Mouse (Mus musculus): Measurements from ENCODE around the gene Dock6. TPM values are rescaled to one million over a fixed set of nuclear protein-coding genes. Genes with fewer than 3 reads are reported as not detected.

Gene Dock6
- total and polyA plus RNA-seq, 3 experiments = 5.0 to 21.3 TPM; not detected in 1

DNA sequence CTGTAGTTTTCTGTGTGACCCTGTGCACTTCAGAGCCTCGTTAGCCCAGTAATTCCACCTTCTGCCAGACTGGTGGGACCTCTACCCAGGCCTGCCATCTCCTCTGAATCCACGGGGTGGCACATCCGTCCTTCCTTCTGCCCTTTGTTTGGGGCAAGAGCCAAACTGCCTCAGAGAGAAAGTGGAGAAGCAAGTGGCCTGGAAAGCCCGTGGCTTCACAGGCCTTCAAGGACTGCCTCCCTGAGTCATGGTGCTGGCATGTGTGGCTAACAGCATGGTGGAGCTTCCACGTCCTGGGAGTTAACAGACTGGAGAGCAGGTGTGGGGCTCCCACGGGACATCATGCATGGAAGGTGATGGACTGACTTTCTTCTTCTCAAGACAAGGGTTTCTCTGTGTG is 101.1 kb downstream of the Dock6 start:
- Histone ChIP-seq H3K27me3 (ENCODE audit: control insufficient read depth in 1 of 2, insufficient read depth in 2 of 2, low read length in 2 of 2) (no peaks in the 10 kb centered on the region), H3K4me1 (ENCODE audit: control insufficient read depth in 1 of 2, insufficient read depth in 2 of 2, low read length in 2 of 2) (peaks cover 10 to 14% of the 10 kb centered on the region in 2 experiments), H3K36me3 (ENCODE audit: control insufficient read depth in 1 of 2, insufficient read depth in 2 of 2, low read length in 2 of 2) (peaks cover 8 to 25% of the 10 kb centered on the region in 2 experiments), H3K27ac (ENCODE audit: control insufficient read depth, low read depth, low read length) (no peak overlapping the region), H3K4me3 (ENCODE audit: control insufficient read depth in 1 of 2, insufficient read depth in 1 of 2, low read depth in 2 of 2, low read length in 2 of 2) (no peak overlapping the region), H3K9ac (ENCODE audit: control insufficient read depth, low read depth, low read length, poor library complexity, severe bottlenecking) (no peak overlapping the region), H3K9me3 (replicated peaks; ENCODE audit: insufficient read depth, low read length) (no peaks in the 10 kb centered on the region), H3K79me2 (ENCODE audit: control insufficient read depth, insufficient read depth, low read length, poor library complexity) (no peaks in the 10 kb centered on the region)
- no peak for TF ChIP-seq ZMIZ1 (IDR thresholded peaks at IDR 0.05; ENCODE audit: low read depth, low read length)
- TF ChIP-seq MAX (IDR thresholded peaks at IDR 0.05; ENCODE audit: low read length) = no peak
- TF ChIP-seq SMC3 (IDR thresholded peaks at IDR 0.05; ENCODE audit: low read depth, low read length) = peak; percentile 20; the same call in 1 of the 2 replicates
- TF ChIP-seq ZC3H11A (IDR thresholded peaks at IDR 0.05; ENCODE audit: low read depth, low read length) = no peak
- TF ChIP-seq CHD1 (IDR thresholded peaks at IDR 0.05; ENCODE audit: low read depth, low read length) = no peak
- DNase-seq (ENCODE audit: low read depth, low spot score) = peak; percentile 53

DNA sequence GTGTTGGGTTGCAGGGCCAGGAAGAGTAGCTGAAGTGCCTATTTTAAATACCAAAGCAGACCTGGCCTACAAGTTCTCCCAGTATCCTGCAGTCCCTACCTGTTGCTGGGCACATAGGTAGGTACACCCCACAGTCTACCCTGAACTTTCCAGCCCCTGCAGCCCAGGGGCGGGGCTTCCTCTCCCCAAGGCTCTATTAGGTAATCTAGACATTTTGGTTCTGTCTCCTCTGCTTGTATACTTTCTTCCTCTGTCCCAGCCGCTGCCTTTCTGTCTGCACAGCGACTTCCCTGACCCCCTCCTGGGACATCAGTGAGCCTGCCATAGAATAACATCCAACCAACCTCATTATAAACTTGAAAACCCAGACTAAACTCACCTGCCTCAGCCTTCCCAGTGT is 102.1 kb downstream of the Dock6 start:
- Histone ChIP-seq H3K9ac (ENCODE audit: control insufficient read depth, low read depth, low read length, poor library complexity, severe bottlenecking) (no peak overlapping the region), H3K4me1 (ENCODE audit: control insufficient read depth in 1 of 2, insufficient read depth in 2 of 2, low read length in 2 of 2) (peaks cover 10 to 14% of the 10 kb centered on the region in 2 experiments), H3K9me3 (replicated peaks; ENCODE audit: insufficient read depth, low read length) (no peaks in the 10 kb centered on the region), H3K27me3 (ENCODE audit: control insufficient read depth in 1 of 2, insufficient read depth in 2 of 2, low read length in 2 of 2) (no peaks in the 10 kb centered on the region), H3K27ac (ENCODE audit: control insufficient read depth, low read depth, low read length) (no peak overlapping the region), H3K4me3 (ENCODE audit: control insufficient read depth in 1 of 2, insufficient read depth in 1 of 2, low read depth in 2 of 2, low read length in 2 of 2) (no peak overlapping the region), H3K36me3 (ENCODE audit: control insufficient read depth in 1 of 2, insufficient read depth in 2 of 2, low read length in 2 of 2) (peaks cover 8 to 28% of the 10 kb centered on the region in 2 experiments), H3K79me2 (ENCODE audit: control insufficient read depth, insufficient read depth, low read length, poor library complexity) (no peaks in the 10 kb centered on the region)
- TF ChIP-seq POLR2AphosphoS2 (IDR thresholded peaks at IDR 0.05; ENCODE audit: low read length) (peak; percentile 70), ELF1 (IDR thresholded peaks at IDR 0.05; ENCODE audit: low read depth, low read length) (no peak), MXI1 (IDR thresholded peaks at IDR 0.05; ENCODE audit: low read depth, low read length) (no peak), ZC3H11A (IDR thresholded peaks at IDR 0.05; ENCODE audit: low read depth, low read length) (no peak), E2F4 (IDR thresholded peaks at IDR 0.05; ENCODE audit: borderline replicate concordance, low read depth, low read length) (0 out of 2 replicates have a peak, but pooled peaks have one; percentile 43), POLR2A (IDR thresholded peaks at IDR 0.05; ENCODE audit: control insufficient read depth in 1 of 2, insufficient read depth in 1 of 2, low read depth in 1 of 2, low read length in 2 of 2, poor library complexity in 1 of 2) (peak in 1 of 2 experiments; percentile 22; a peak in 1 of 4 replicates), MYB (IDR thresholded peaks at IDR 0.05; ENCODE audit: low read depth, low read length) (no peak), EP300 (IDR thresholded peaks at IDR 0.05; ENCODE audit: low read depth in 1 of 2, low read length in 2 of 2) (no peak), CHD1 (IDR thresholded peaks at IDR 0.05; ENCODE audit: low read depth, low read length) (no peak), GATA1 (IDR thresholded peaks at IDR 0.05; ENCODE audit: low read depth, low read length) (no peak), RAD21 (IDR thresholded peaks at IDR 0.05; ENCODE audit: low read depth, low read length) (no peak), POLR2AphosphoS5 (IDR thresholded peaks at IDR 0.05; ENCODE audit: borderline replicate concordance, low read depth, low read length) (no peak), SMC3 (IDR thresholded peaks at IDR 0.05; ENCODE audit: low read depth, low read length) (0 out of 2 replicates have a peak, but pooled peaks have one; percentile 3), ZKSCAN1 (IDR thresholded peaks at IDR 0.05; ENCODE audit: low read depth, low read length) (no peak), NRF1 (IDR thresholded peaks at IDR 0.05; ENCODE audit: insufficient read depth, low read depth, low read length, poor library complexity, severe bottlenecking) (no peak), TAL1 (IDR thresholded peaks at IDR 0.05; ENCODE audit: low read length) (no peak), TCF12 (IDR thresholded peaks at IDR 0.05; ENCODE audit: low read depth, low read length) (no peak), NELFE (IDR thresholded peaks at IDR 0.05; ENCODE audit: low read depth, low read length) (no peak), MAZ (IDR thresholded peaks at IDR 0.05; ENCODE audit: low read depth, low read length) (no peak)
- no peak for DNase-seq (ENCODE audit: low read depth, low spot score)

Other genes starting within 250 kb of the Dock6 start
- 249 and 263 TPM in 2 replicates for gene Smarca4, start 236.5 kb downstream of the Dock6 start, total RNA-seq (2012; rRNA removed)
- 100 to 1,000 TPM in 1 of 2 experiments, 10 to 100 TPM in 1; 71.4 to 381 TPM for gene Smarca4, start 236.5 kb downstream of the Dock6 start, polyA plus RNA-seq (2012; ENCODE audit: insufficient read depth in 1 of 2, insufficient read length in 2 of 2, low read depth in 1 of 2, low replicate concordance in 2 of 2, missing spikeins in 1 of 2)
- 58.1 and 69.1 TPM in 2 replicates for gene Ldlr, start 129.2 kb downstream of the Dock6 start, total RNA-seq (2012; rRNA removed)
- 10 to 100 TPM in 1 of 2 experiments, not detected in 1; 90.6 TPM for gene Ldlr, start 129.2 kb downstream of the Dock6 start, polyA plus RNA-seq (2012; ENCODE audit: insufficient read depth in 1 of 2, insufficient read length in 2 of 2, low read depth in 1 of 2, low replicate concordance in 2 of 2, missing spikeins in 1 of 2)
- 304 and 305 TPM in 2 replicates for gene Spc24, start 92.3 kb downstream of the Dock6 start, total RNA-seq (2012; rRNA removed)
- gene Spc24, start 92.3 kb downstream of the Dock6 start, polyA plus RNA-seq (2012; ENCODE audit: insufficient read depth in 1 of 2, insufficient read length in 2 of 2, low read depth in 1 of 2, low replicate concordance in 2 of 2, missing spikeins in 1 of 2) = 100 to 1,000 TPM in 1 of 2 experiments, not detected in 1; 377 TPM
- gene Kank2, start 53.9 kb downstream of the Dock6 start, total RNA-seq (2012; rRNA removed) = 5.9 and 7.6 TPM in 2 replicates
- gene Kank2, start 53.9 kb downstream of the Dock6 start, polyA plus RNA-seq (2012; ENCODE audit: insufficient read depth in 1 of 2, insufficient read length in 2 of 2, low read depth in 1 of 2, low replicate concordance in 2 of 2, missing spikeins in 1 of 2) = 10 to 100 TPM in 1 of 2 experiments, not detected in 1; 16.3 TPM
- not detected in 2 replicates for gene Angptl8, start 17.1 kb downstream of the Dock6 start, total RNA-seq (2012; rRNA removed)
- under 1 TPM in 1 of 2 experiments, not detected in 1; 0.25 TPM for gene Angptl8, start 17.1 kb downstream of the Dock6 start, polyA plus RNA-seq (2012; ENCODE audit: insufficient read depth in 1 of 2, insufficient read length in 2 of 2, low read depth in 1 of 2, low replicate concordance in 2 of 2, missing spikeins in 1 of 2)
- gene Rab3d, start 65.6 kb upstream of the Dock6 start, total RNA-seq (2012; rRNA removed) = 19.0 and 22.9 TPM in 2 replicates
- 10 to 100 TPM in 1 of 2 experiments, not detected in 1; 44.2 TPM for gene Rab3d, start 65.6 kb upstream of the Dock6 start, polyA plus RNA-seq (2012; ENCODE audit: insufficient read depth in 1 of 2, insufficient read length in 2 of 2, low read depth in 1 of 2, low replicate concordance in 2 of 2, missing spikeins in 1 of 2)
- 1.0 and 1.4 TPM in 2 replicates for gene Ccdc159, start 74.8 kb upstream of the Dock6 start, total RNA-seq (2012; rRNA removed)
- 1 to 10 TPM in 1 of 2 experiments, not detected in 1; 6.4 TPM for gene Ccdc159, start 74.8 kb upstream of the Dock6 start, polyA plus RNA-seq (2012; ENCODE audit: insufficient read depth in 1 of 2, insufficient read length in 2 of 2, low read depth in 1 of 2, low replicate concordance in 2 of 2, missing spikeins in 1 of 2)
- 118 and 128 TPM in 2 replicates for gene Tmem205, start 74.9 kb upstream of the Dock6 start, total RNA-seq (2012; rRNA removed)
- 100 to 1,000 TPM in 1 of 2 experiments, not detected in 1; 114 TPM for gene Tmem205, start 74.9 kb upstream of the Dock6 start, polyA plus RNA-seq (2012; ENCODE audit: insufficient read depth in 1 of 2, insufficient read length in 2 of 2, low read depth in 1 of 2, low replicate concordance in 2 of 2, missing spikeins in 1 of 2)
- 1.3 and 1.4 TPM in 2 replicates for gene Plppr2, start 84.4 kb upstream of the Dock6 start, total RNA-seq (2012; rRNA removed)
- 10 to 100 TPM in 1 of 2 experiments, not detected in 1; 13.9 TPM for gene Plppr2, start 84.4 kb upstream of the Dock6 start, polyA plus RNA-seq (2012; ENCODE audit: insufficient read depth in 1 of 2, insufficient read length in 2 of 2, low read depth in 1 of 2, low replicate concordance in 2 of 2, missing spikeins in 1 of 2)
- 12.7 and 17.2 TPM in 2 replicates for gene Swsap1, start 103.1 kb upstream of the Dock6 start, total RNA-seq (2012; rRNA removed)
- 10 to 100 TPM in 1 of 2 experiments, not detected in 1; 19.3 TPM for gene Swsap1, start 103.1 kb upstream of the Dock6 start, polyA plus RNA-seq (2012; ENCODE audit: insufficient read depth in 1 of 2, insufficient read length in 2 of 2, low read depth in 1 of 2, low replicate concordance in 2 of 2, missing spikeins in 1 of 2)
- 139 and 192 TPM in 2 replicates for gene Epor, start 110.9 kb upstream of the Dock6 start, total RNA-seq (2012; rRNA removed)
- gene Epor, start 110.9 kb upstream of the Dock6 start, polyA plus RNA-seq (2012; ENCODE audit: insufficient read depth in 1 of 2, insufficient read length in 2 of 2, low read depth in 1 of 2, low replicate concordance in 2 of 2, missing spikeins in 1 of 2) = 100 to 1,000 TPM in 1 of 2 experiments, not detected in 1; 440 TPM
- gene Rgl3, start 136.8 kb upstream of the Dock6 start, total RNA-seq (2012; rRNA removed) = not detected in 2 replicates
- not detected for gene Rgl3, start 136.8 kb upstream of the Dock6 start, polyA plus RNA-seq (2012; ENCODE audit: insufficient read depth in 1 of 2, insufficient read length in 2 of 2, low read depth in 1 of 2, low replicate concordance in 2 of 2, missing spikeins in 1 of 2)
- gene Ccdc151, start 150.0 kb upstream of the Dock6 start, total RNA-seq (2012; rRNA removed) = 0.19 TPM in 1 of 2 replicates, not detected in the other
- under 1 TPM in 1 of 2 experiments, not detected in 1; 0.99 TPM for gene Ccdc151, start 150.0 kb upstream of the Dock6 start, polyA plus RNA-seq (2012; ENCODE audit: insufficient read depth in 1 of 2, insufficient read length in 2 of 2, low read depth in 1 of 2, low replicate concordance in 2 of 2, missing spikeins in 1 of 2)
- gene Prkcsh, start 150.2 kb upstream of the Dock6 start, total RNA-seq (2012; rRNA removed) = 330 and 356 TPM in 2 replicates
- gene Prkcsh, start 150.2 kb upstream of the Dock6 start, polyA plus RNA-seq (2012; ENCODE audit: insufficient read depth in 1 of 2, insufficient read length in 2 of 2, low read depth in 1 of 2, low replicate concordance in 2 of 2, missing spikeins in 1 of 2) = 100 to 1,000 TPM; 183 to 577 TPM
- gene Elavl3, start 199.4 kb upstream of the Dock6 start, total RNA-seq (2012; rRNA removed) = 0.15 and 0.20 TPM in 2 replicates
- gene Elavl3, start 199.4 kb upstream of the Dock6 start, polyA plus RNA-seq (2012; ENCODE audit: insufficient read depth in 1 of 2, insufficient read length in 2 of 2, low read depth in 1 of 2, low replicate concordance in 2 of 2, missing spikeins in 1 of 2) = 1 to 10 TPM in 1 of 2 experiments, not detected in 1; 1.1 TPM
- gene Gm49318, start 218.6 kb upstream of the Dock6 start, total RNA-seq (2012; rRNA removed) = not detected in 2 replicates
- not detected for gene Gm49318, start 218.6 kb upstream of the Dock6 start, polyA plus RNA-seq (2012; ENCODE audit: insufficient read depth in 1 of 2, insufficient read length in 2 of 2, low read depth in 1 of 2, low replicate concordance in 2 of 2, missing spikeins in 1 of 2)
- 16.7 and 19.2 TPM in 2 replicates for gene Zfp653, start 218.7 kb upstream of the Dock6 start, total RNA-seq (2012; rRNA removed)
- gene Zfp653, start 218.7 kb upstream of the Dock6 start, polyA plus RNA-seq (2012; ENCODE audit: insufficient read depth in 1 of 2, insufficient read length in 2 of 2, low read depth in 1 of 2, low replicate concordance in 2 of 2, missing spikeins in 1 of 2) = 10 to 100 TPM in 1 of 2 experiments, not detected in 1; 40.4 TPM
- 167 and 183 TPM in 2 replicates for gene Ecsit, start 232.8 kb upstream of the Dock6 start, total RNA-seq (2012; rRNA removed)
- gene Ecsit, start 232.8 kb upstream of the Dock6 start, polyA plus RNA-seq (2012; ENCODE audit: insufficient read depth in 1 of 2, insufficient read length in 2 of 2, low read depth in 1 of 2, low replicate concordance in 2 of 2, missing spikeins in 1 of 2) = 100 to 1,000 TPM in 1 of 2 experiments, 10 to 100 TPM in 1; 87.6 to 211 TPM
- gene Cnn1, start 246.6 kb upstream of the Dock6 start, total RNA-seq (2012; rRNA removed) = 0.10 and 0.19 TPM in 2 replicates
- gene Cnn1, start 246.6 kb upstream of the Dock6 start, polyA plus RNA-seq (2012; ENCODE audit: insufficient read depth in 1 of 2, insufficient read length in 2 of 2, low read depth in 1 of 2, low replicate concordance in 2 of 2, missing spikeins in 1 of 2) = under 1 TPM in 1 of 2 experiments, not detected in 1; 0.06 TPM